Mouse (Mus musculus): Measurements from ENCODE around the gene Pla2g2d.

GRCm38 (mm10) chr4:138824660-138825059 is 49.1 kb downstream of the Pla2g2d start:
- TF ChIP-seq CTCF (IDR thresholded peaks at IDR 0.05) (peak; percentile 38), POLR2A (IDR thresholded peaks at IDR 0.05; ENCODE audit: insufficient read depth, low read depth, low read length) (no peak), EP300 (IDR thresholded peaks at IDR 0.05; ENCODE audit: insufficient read depth, low read depth, low read length) (no peak)

All from heart, adult 2 months (tissue).